Mouse (Mus musculus): Measurements from ENCODE around the gene Nemp1. TPM values are rescaled to one million over a fixed set of nuclear protein-coding genes. Genes with fewer than 3 reads are reported as not detected.

The Nemp1 gene
- polyA plus RNA-seq, 1 experiment from 2014 or later = 11.2 TPM

DNA sequence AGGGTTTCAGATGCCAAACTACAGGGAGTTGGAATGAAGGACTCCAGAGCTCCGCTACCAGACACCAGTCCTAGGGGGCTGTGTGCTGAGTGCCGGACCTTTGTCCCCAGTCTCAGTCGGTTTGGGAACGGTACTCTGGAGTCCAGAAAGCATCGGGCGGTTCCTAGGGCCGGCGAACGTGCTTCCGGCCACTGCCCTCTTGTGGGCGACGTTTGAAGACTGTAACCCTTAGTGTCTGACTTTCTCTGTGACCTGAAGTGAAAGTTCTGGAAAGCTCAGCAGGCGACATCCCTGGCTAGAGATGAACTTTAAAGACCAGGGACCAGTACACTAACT, 44.7 kb upstream of the Nemp1 start:
- under 1% methylated on average over 13 of the region's 13 CpGs for WGBS
- ATAC-seq (replicated peaks; ENCODE audit: insufficient number of reproducible peaks, low FRiP score, low TSS enrichment, low read depth) = no peak
- H3K4me2 ChIP-seq (ENCODE audit: low read depth, low read length) = peak overlapping the region; percentile 90
- no peaks in the 10 kb centered on the region for H3K27me3 ChIP-seq (ENCODE audit: control insufficient read depth, insufficient read depth, low read length)
- no peaks in the 10 kb centered on the region for H3K9me3 ChIP-seq (replicated peaks; ENCODE audit: control insufficient read depth, low read length)
- H3K4me1 ChIP-seq (ENCODE audit: control insufficient read depth, insufficient read depth, low read length) = peaks cover 10% of the 10 kb centered on the region
- no peaks in the 10 kb centered on the region for H3K36me3 ChIP-seq (replicated peaks; ENCODE audit: control insufficient read depth, insufficient read depth, low read depth, low read length)
- H3K4me3 ChIP-seq (ENCODE audit: low read depth, low read length) = peak overlapping the region; percentile 78
- peak; percentile 73 for DNase-seq (ENCODE audit: low spot score)
- H3K9ac ChIP-seq (replicated peaks; ENCODE audit: low read length) = peak overlapping the region; percentile 79
- peak overlapping the region; percentile 96 for H3K27ac ChIP-seq (replicated peaks; ENCODE audit: low read depth, low read length)

DNA sequence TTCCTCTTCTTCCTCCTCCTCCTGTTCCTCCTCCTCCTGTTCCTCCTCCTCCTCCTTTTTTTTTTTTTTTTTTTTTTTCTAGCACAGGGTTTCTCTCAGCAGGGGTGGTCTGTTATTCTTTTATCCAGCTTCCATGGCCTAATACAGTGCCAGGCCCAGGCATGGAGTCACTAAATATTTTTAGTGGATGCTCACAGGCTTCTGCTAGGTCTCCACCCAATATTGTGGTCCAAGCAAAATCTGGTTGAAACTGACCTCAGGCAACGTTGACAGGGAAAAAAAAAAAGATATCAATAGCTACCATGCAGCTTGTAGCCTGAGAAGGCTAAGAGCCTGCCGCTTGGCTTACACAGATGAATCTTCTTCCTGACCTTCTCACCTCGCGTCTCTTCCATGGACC, 44.0 kb upstream of the Nemp1 start:
- Histone ChIP-seq H3K4me2 (ENCODE audit: low read depth, low read length) (no peak overlapping the region), H3K27me3 (ENCODE audit: control insufficient read depth, insufficient read depth, low read length) (no peaks in the 10 kb centered on the region), H3K9me3 (replicated peaks; ENCODE audit: control insufficient read depth, low read length) (no peaks in the 10 kb centered on the region), H3K27ac (replicated peaks; ENCODE audit: low read depth, low read length) (0 out of 2 replicates have a peak overlapping the region, but pooled peaks have one; percentile 44), H3K4me3 (ENCODE audit: low read depth, low read length) (no peak overlapping the region), H3K9ac (replicated peaks; ENCODE audit: low read length) (no peak overlapping the region), H3K4me1 (ENCODE audit: control insufficient read depth, insufficient read depth, low read length) (peaks cover 7% of the 10 kb centered on the region), H3K36me3 (replicated peaks; ENCODE audit: control insufficient read depth, insufficient read depth, low read depth, low read length) (no peaks in the 10 kb centered on the region)
- ATAC-seq (replicated peaks; ENCODE audit: insufficient number of reproducible peaks, low FRiP score, low TSS enrichment, low read depth) (no peak), DNase-seq (ENCODE audit: low spot score) (no peak)
- 56% methylated on average over 4 of the region's 4 CpGs for WGBS

DNA sequence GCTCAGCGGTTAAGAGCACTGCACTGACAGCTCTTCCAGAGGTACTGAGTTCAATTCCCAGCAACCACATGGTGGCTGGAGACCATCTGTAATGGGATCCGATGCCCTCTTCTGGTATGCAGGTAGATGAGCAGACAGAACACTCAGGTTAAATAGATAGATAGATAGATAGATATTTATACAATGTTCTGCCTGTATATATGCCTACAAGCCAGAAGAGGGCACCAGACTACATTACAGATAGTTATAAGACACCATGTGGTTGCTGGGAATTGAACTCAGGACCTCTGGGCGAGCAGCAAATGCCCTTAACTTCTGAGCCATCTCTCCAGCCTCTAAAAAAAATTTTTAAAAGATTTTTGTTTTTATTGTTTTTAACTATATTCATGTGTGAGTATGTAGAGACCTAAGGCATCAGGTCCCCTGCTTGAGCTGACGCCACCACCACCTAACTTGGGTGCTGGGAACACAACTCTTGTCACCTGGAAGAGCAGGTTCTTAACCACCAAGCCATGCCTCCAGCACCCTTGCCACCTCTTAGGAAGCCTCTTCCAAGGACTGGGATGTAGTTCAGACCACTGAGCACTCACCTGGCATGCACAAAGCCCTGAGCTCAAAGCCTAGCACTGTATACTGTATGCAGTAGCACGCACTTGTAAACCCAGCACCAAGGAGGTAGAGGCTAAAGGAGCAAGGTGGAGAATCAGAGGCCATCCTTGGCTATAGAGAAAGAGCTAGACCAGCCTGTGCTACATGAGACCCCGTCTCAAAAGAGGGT, 43.1 kb upstream of the Nemp1 start:
- 92% methylated on average over 6 of the region's 6 CpGs for WGBS

DNA sequence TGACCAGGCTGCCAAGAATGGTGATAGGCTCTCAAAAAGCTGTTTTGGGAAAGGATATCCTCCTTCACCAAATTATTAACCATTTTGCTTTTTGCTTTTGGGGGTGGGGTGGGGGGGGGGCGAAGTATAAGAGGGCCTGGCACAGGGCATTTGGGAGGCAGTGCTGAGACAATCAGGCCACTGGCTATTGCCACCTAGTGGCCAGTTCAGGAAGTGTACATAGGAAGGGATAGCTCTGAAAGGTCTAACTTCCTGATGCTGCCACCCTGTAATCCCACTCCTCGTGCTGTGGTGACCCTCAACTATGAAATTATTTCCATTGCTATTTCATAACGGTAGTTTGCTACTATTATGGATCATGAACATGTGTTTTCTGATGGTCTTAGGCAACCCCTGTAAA, 40.3 kb upstream of the Nemp1 start:
- no peak overlapping the region for H3K9ac ChIP-seq (replicated peaks; ENCODE audit: low read length)
- H3K36me3 ChIP-seq (replicated peaks; ENCODE audit: control insufficient read depth, insufficient read depth, low read depth, low read length) = no peaks in the 10 kb centered on the region
- H3K4me1 ChIP-seq (ENCODE audit: control insufficient read depth, insufficient read depth, low read length) = no peaks in the 10 kb centered on the region
- H3K9me3 ChIP-seq (replicated peaks; ENCODE audit: control insufficient read depth, low read length) = no peaks in the 10 kb centered on the region
- ATAC-seq (replicated peaks; ENCODE audit: insufficient number of reproducible peaks, low FRiP score, low TSS enrichment, low read depth) = no peak
- H3K4me3 ChIP-seq (ENCODE audit: low read depth, low read length) = no peak overlapping the region
- no peak overlapping the region for H3K27ac ChIP-seq (replicated peaks; ENCODE audit: low read depth, low read length)
- 85% methylated on average over 3 of the region's 3 CpGs for WGBS
- DNase-seq (ENCODE audit: low spot score) = peak; percentile 40
- H3K27me3 ChIP-seq (ENCODE audit: control insufficient read depth, insufficient read depth, low read length) = no peaks in the 10 kb centered on the region
- H3K4me2 ChIP-seq (ENCODE audit: low read depth, low read length) = no peak overlapping the region

More for the DNA sequence above, 43.1 kb upstream of the Nemp1 start:
- DNase-seq (ENCODE audit: low spot score) = no peak
- Histone ChIP-seq H3K9me3 (replicated peaks; ENCODE audit: control insufficient read depth, low read length) (no peaks in the 10 kb centered on the region), H3K27ac (replicated peaks; ENCODE audit: low read depth, low read length) (no peak overlapping the region), H3K4me1 (ENCODE audit: control insufficient read depth, insufficient read depth, low read length) (peaks cover 5% of the 10 kb centered on the region), H3K36me3 (replicated peaks; ENCODE audit: control insufficient read depth, insufficient read depth, low read depth, low read length) (no peaks in the 10 kb centered on the region), H3K9ac (replicated peaks; ENCODE audit: low read length) (no peak overlapping the region), H3K27me3 (ENCODE audit: control insufficient read depth, insufficient read depth, low read length) (no peaks in the 10 kb centered on the region), H3K4me3 (ENCODE audit: low read depth, low read length) (no peak overlapping the region), H3K4me2 (ENCODE audit: low read depth, low read length) (no peak overlapping the region)
- no peak for ATAC-seq (replicated peaks; ENCODE audit: insufficient number of reproducible peaks, low FRiP score, low TSS enrichment, low read depth)

DNA sequence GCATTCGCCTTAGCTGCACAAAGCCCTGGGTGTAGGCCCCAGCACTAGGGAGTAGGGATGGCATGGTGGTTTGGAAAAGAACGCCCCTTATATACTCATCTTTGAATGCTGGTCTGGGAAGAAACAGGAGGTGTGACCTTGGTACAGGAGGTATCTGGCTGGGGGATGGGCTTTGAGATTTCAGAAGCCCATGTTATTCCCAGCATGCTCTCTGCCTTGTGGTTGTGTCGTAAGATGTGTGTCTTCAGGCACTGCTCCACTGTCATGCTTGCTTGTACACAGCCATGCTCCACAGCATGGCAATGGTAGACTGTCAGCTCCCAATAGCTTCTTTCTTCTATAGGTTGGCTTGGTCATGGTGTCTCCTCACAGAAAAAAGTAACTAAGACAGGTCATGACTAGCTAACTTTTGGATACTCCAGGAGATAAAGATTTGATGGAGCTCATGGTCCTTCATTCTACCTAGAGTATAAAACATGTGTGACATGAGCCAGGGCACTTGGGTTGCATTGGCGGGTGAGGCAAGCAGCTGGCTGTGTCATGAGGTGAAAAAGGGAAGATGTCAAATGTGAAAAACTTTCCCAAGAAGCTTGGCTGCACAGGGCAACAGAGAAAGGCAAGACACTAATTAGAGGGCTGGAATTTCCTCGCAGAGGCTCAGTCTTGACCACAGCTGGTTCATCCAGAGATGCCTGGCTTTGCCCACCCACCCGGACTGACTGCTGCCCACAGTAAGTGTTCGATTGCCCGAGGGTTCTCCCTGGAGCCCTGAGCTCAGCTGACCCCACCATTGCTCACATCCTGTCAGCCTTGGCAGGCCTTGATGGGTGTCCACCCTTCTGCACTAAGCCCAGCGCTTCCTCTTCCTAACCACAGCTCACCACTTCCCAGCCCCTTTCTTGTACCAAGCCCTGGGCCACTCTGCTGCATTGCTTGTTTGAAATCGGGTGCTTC, 35.2 kb upstream of the Nemp1 start:
- no peak for ATAC-seq (replicated peaks; ENCODE audit: insufficient number of reproducible peaks, low FRiP score, low TSS enrichment, low read depth)
- no peak overlapping the region for H3K9ac ChIP-seq (replicated peaks; ENCODE audit: low read length)
- WGBS = 75% methylated on average over 10 of the region's 10 CpGs

DNA sequence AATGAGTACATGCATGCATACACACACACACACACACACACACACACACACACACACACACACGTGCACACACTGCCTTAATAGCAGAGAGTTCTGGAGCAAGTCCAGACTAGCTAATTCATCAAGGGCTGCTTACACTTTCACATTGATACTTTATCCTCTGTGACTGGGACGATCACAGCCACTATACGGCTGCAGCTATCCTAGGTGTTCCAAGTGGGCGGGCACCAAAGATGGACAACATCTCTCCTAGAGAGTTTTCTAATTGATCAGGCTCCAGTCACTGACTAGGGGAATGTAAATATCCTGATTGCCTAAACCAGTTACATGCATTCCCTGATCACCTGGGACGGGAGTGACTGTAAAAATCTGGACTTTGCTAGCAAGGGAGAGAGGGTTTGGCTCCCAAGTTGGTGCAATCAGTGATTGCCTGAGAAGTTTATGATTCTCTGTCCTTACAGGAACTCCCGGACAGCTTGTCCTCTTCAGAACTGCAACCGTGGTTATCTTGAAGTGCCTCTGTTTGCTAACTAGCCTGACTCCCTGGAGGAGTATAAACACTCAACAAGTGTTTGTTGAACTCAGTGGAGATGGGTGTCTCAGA, 33.9 kb upstream of the Nemp1 start:
- H3K9ac ChIP-seq (replicated peaks; ENCODE audit: low read length) = no peak overlapping the region
- no peaks in the 10 kb centered on the region for H3K9me3 ChIP-seq (replicated peaks; ENCODE audit: control insufficient read depth, low read length)
- H3K4me1 ChIP-seq (ENCODE audit: control insufficient read depth, insufficient read depth, low read length) = no peaks in the 10 kb centered on the region
- H3K4me3 ChIP-seq (ENCODE audit: low read depth, low read length) = no peak overlapping the region
- WGBS = 76% methylated on average over 7 of the region's 7 CpGs
- DNase-seq (ENCODE audit: low spot score) (no peak), ATAC-seq (replicated peaks; ENCODE audit: insufficient number of reproducible peaks, low FRiP score, low TSS enrichment, low read depth) (no peak)
- no peak overlapping the region for H3K27ac ChIP-seq (replicated peaks; ENCODE audit: low read depth, low read length)
- no peaks in the 10 kb centered on the region for H3K36me3 ChIP-seq (replicated peaks; ENCODE audit: control insufficient read depth, insufficient read depth, low read depth, low read length)
- no peak overlapping the region for H3K4me2 ChIP-seq (ENCODE audit: low read depth, low read length)
- no peaks in the 10 kb centered on the region for H3K27me3 ChIP-seq (ENCODE audit: control insufficient read depth, insufficient read depth, low read length)

More for the DNA sequence above, 35.2 kb upstream of the Nemp1 start:
- DNase-seq (ENCODE audit: low spot score) = no peak
- Histone ChIP-seq H3K27ac (replicated peaks; ENCODE audit: low read depth, low read length) (no peak overlapping the region), H3K4me2 (ENCODE audit: low read depth, low read length) (no peak overlapping the region), H3K27me3 (ENCODE audit: control insufficient read depth, insufficient read depth, low read length) (no peaks in the 10 kb centered on the region), H3K4me3 (ENCODE audit: low read depth, low read length) (no peak overlapping the region), H3K4me1 (ENCODE audit: control insufficient read depth, insufficient read depth, low read length) (no peaks in the 10 kb centered on the region), H3K9me3 (replicated peaks; ENCODE audit: control insufficient read depth, low read length) (no peaks in the 10 kb centered on the region), H3K36me3 (replicated peaks; ENCODE audit: control insufficient read depth, insufficient read depth, low read depth, low read length) (no peaks in the 10 kb centered on the region)

DNA sequence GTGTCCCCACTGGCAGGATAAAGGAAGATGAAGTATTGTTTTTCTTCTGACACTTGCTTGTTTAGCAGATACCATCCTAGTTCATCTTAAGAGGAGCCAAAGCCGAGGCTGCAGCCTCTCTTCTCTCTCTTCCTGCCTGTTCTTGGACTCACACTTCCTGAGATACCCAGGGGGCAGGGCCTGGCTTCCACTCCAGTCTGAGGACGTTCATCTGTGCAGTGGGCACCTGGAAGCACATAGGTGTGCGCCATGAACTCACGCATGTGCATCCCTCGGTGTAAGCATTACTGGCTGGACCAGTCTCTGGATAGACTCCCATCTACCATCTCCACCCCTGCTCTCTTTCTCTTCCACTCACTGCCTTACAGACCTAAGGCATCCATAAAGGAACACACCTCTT, 26.3 kb upstream of the Nemp1 start:
- no peak for DNase-seq (ENCODE audit: low spot score)
- ATAC-seq (replicated peaks; ENCODE audit: insufficient number of reproducible peaks, low FRiP score, low TSS enrichment, low read depth) = no peak
- Histone ChIP-seq H3K36me3 (replicated peaks; ENCODE audit: control insufficient read depth, insufficient read depth, low read depth, low read length) (no peaks in the 10 kb centered on the region), H3K9me3 (replicated peaks; ENCODE audit: control insufficient read depth, low read length) (no peaks in the 10 kb centered on the region), H3K9ac (replicated peaks; ENCODE audit: low read length) (no peak overlapping the region), H3K4me1 (ENCODE audit: control insufficient read depth, insufficient read depth, low read length) (peaks cover 11% of the 10 kb centered on the region), H3K4me2 (ENCODE audit: low read depth, low read length) (no peak overlapping the region), H3K27me3 (ENCODE audit: control insufficient read depth, insufficient read depth, low read length) (no peaks in the 10 kb centered on the region), H3K4me3 (ENCODE audit: low read depth, low read length) (no peak overlapping the region), H3K27ac (replicated peaks; ENCODE audit: low read depth, low read length) (no peak overlapping the region)
- 71% methylated on average over 5 of the region's 5 CpGs for WGBS
